Mouse (Mus musculus): ENCODE results near the gene Ccdc6. TPM values are rescaled to one million over a fixed set of nuclear protein-coding genes. Genes with fewer than 3 reads are reported as not detected.

The Ccdc6 gene
- total RNA-seq, 1 experiment, result 21.3 TPM

DNA sequence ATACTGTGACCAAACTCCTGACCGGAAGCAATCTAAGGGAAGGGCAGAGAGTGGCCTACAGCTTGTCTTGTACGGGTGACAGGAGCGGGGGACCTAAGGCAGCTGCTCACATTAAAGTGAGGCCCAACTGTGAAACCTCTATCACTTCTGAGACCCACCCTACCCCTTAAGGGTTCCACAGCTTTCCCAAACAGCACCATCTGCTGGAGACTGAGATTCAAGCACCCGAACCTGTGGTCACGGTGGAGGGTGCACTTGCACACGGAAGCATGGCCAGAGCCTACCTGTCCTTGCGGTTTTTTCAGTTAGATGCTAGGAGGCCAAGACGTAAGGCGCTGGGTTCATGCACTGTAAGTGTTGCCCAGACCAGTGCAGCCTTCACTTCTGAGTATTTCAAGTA lies 89.2 kb downstream of the Ccdc6 start:
- Histone ChIP-seq H3K4me3 (ENCODE audit: insufficient read depth in 1 of 2, low read depth in 1 of 2, low read length in 2 of 2, poor library complexity in 1 of 2, severe bottlenecking in 1 of 2) (no peak overlapping the region), H3K9ac (ENCODE audit: insufficient read depth, low read depth, low read length, poor library complexity, severe bottlenecking) (no peak overlapping the region), H3K36me3 (ENCODE audit: control insufficient read depth, insufficient read depth, low read length, poor library complexity, severe bottlenecking) (peaks cover 27% of the 10 kb centered on the region), H3K4me1 (ENCODE audit: control insufficient read depth in 2 of 2, insufficient read depth in 2 of 2, low read length in 2 of 2, poor library complexity in 1 of 2) (peaks cover 0 to 9% of the 10 kb centered on the region in 2 experiments; a peak in 2 of 4 replicates), H3K27ac (ENCODE audit: insufficient read depth, low read depth, low read length, poor library complexity, severe bottlenecking) (no peak overlapping the region), H3K9me3 (ENCODE audit: control insufficient read depth, insufficient read depth, low read depth, low read length) (no peaks in the 10 kb centered on the region)
- peak; percentile 53 for DNase-seq (ENCODE audit: low read depth, low spot score)
- in situ Hi-C loops (cut with MboI; ENCODE audit: low sequenced_read_pairs in 2 of 2, unreplicated experiment in 2 of 2), result no loop called here
- no peak for TF ChIP-seq ZC3H11A (IDR thresholded peaks at IDR 0.05; ENCODE audit: borderline replicate concordance, low read depth, low read length)
- no peak for TF ChIP-seq HCFC1 (IDR thresholded peaks at IDR 0.05; ENCODE audit: borderline replicate concordance, insufficient read depth, low read length)
- TF ChIP-seq ZNF384 (IDR thresholded peaks at IDR 0.05; ENCODE audit: low read depth, low read length), result no peak
- no peak for TF ChIP-seq CHD2 (IDR thresholded peaks at IDR 0.05; ENCODE audit: low read depth, low read length)
- no peak for TF ChIP-seq MAFK (IDR thresholded peaks at IDR 0.05; ENCODE audit: insufficient read depth, low read depth, low read length)

DNA sequence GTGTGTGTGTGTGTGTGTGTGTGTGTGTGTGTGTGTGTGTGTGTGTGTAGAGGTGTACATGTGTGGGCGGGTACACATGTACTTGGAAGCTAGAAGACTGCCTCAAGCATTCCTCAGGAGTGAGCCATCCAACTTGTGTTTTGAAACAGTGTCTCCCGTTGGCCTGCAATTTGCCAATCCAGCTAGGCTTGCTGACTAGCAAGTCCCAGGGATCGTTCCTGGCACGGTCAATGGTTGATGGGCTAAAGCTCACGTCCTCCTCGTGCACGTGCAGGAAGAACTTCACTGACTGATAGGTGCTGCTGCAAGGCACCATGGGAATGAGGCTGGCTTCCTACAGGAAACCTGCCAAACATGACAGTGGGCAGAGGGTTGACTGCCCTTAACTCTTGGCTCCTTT lies 89.7 kb downstream of the Ccdc6 start:
- peaks cover 32% of the 10 kb centered on the region for H3K36me3 ChIP-seq (ENCODE audit: control insufficient read depth, insufficient read depth, low read length, poor library complexity, severe bottlenecking)
- in situ Hi-C loops (cut with MboI; ENCODE audit: low sequenced_read_pairs in 2 of 2, unreplicated experiment in 2 of 2), result no loop called here

GRCm38 (mm10) chr10:70189864-70190263 lies 92.9 kb downstream of the Ccdc6 start:
- peak; percentile 37 for DNase-seq (ENCODE audit: low read depth, low spot score)
- Histone ChIP-seq H3K9ac (ENCODE audit: insufficient read depth, low read depth, low read length, poor library complexity, severe bottlenecking) (no peak overlapping the region), H3K27ac (ENCODE audit: insufficient read depth, low read depth, low read length, poor library complexity, severe bottlenecking) (no peak overlapping the region; the same call in 1 of the 2 replicates), H3K9me3 (ENCODE audit: control insufficient read depth, insufficient read depth, low read depth, low read length) (no peaks in the 10 kb centered on the region), H3K36me3 (ENCODE audit: control insufficient read depth, insufficient read depth, low read length, poor library complexity, severe bottlenecking) (peaks cover 35% of the 10 kb centered on the region), H3K4me1 (ENCODE audit: control insufficient read depth in 2 of 2, insufficient read depth in 2 of 2, low read length in 2 of 2, poor library complexity in 1 of 2) (peaks cover 0 to 14% of the 10 kb centered on the region in 2 experiments; a peak in 3 of 4 replicates), H3K4me3 (ENCODE audit: insufficient read depth in 1 of 2, low read depth in 1 of 2, low read length in 2 of 2, poor library complexity in 1 of 2, severe bottlenecking in 1 of 2) (no peak overlapping the region)
- TF ChIP-seq ZNF384 (IDR thresholded peaks at IDR 0.05; ENCODE audit: low read depth, low read length), result no peak
- in situ Hi-C loops (cut with MboI; ENCODE audit: low sequenced_read_pairs in 2 of 2, unreplicated experiment in 2 of 2), result no loop called here

More for the DNA sequence above, 89.7 kb downstream of the Ccdc6 start:
- peaks cover 0 to 9% of the 10 kb centered on the region in 2 experiments; a peak in 2 of 4 replicates for H3K4me1 ChIP-seq (ENCODE audit: control insufficient read depth in 2 of 2, insufficient read depth in 2 of 2, low read length in 2 of 2, poor library complexity in 1 of 2)
- no peaks in the 10 kb centered on the region for H3K9me3 ChIP-seq (ENCODE audit: control insufficient read depth, insufficient read depth, low read depth, low read length)
- H3K9ac ChIP-seq (ENCODE audit: insufficient read depth, low read depth, low read length, poor library complexity, severe bottlenecking), result no peak overlapping the region
- no peak overlapping the region for H3K27ac ChIP-seq (ENCODE audit: insufficient read depth, low read depth, low read length, poor library complexity, severe bottlenecking)
- no peak overlapping the region for H3K4me3 ChIP-seq (ENCODE audit: insufficient read depth in 1 of 2, low read depth in 1 of 2, low read length in 2 of 2, poor library complexity in 1 of 2, severe bottlenecking in 1 of 2)
- no peak for DNase-seq (ENCODE audit: low read depth, low spot score)
- no peak for TF ChIP-seq ZNF384 (IDR thresholded peaks at IDR 0.05; ENCODE audit: low read depth, low read length)
- no peak for TF ChIP-seq MAFK (IDR thresholded peaks at IDR 0.05; ENCODE audit: insufficient read depth, low read depth, low read length)
- TF ChIP-seq HCFC1 (IDR thresholded peaks at IDR 0.05; ENCODE audit: borderline replicate concordance, insufficient read depth, low read length), result no peak

DNA sequence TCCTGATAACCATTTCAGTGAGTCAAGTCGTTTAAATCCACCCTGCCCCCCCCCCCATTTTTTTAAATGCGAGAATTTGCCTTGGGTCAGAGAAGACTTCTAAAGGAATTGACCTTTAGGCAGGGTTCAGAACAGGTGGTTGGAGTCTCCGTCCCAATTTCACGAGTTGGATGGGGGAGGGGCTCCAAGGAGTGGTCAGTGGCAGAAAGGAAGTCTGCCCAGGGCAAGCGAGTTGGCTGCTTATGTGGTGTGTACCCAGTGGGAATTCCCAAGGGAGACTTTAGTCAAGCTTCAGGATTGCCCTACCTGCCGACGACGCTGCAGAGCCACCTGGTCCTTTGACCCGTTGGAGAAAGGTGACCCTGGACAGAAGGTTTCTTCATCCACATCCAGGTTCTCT lies 97.4 kb downstream of the Ccdc6 start:
- no peak for DNase-seq (ENCODE audit: low read depth, low spot score)
- Histone ChIP-seq H3K36me3 (ENCODE audit: control insufficient read depth, insufficient read depth, low read length, poor library complexity, severe bottlenecking) (peaks cover 15% of the 10 kb centered on the region; the same call in 1 of the 2 replicates), H3K9me3 (ENCODE audit: control insufficient read depth, insufficient read depth, low read depth, low read length) (no peaks in the 10 kb centered on the region), H3K27ac (ENCODE audit: insufficient read depth, low read depth, low read length, poor library complexity, severe bottlenecking) (no peak overlapping the region), H3K4me3 (ENCODE audit: insufficient read depth in 1 of 2, low read depth in 1 of 2, low read length in 2 of 2, poor library complexity in 1 of 2, severe bottlenecking in 1 of 2) (no peak overlapping the region), H3K4me1 (ENCODE audit: control insufficient read depth in 2 of 2, insufficient read depth in 2 of 2, low read length in 2 of 2, poor library complexity in 1 of 2) (peaks cover 5 to 10% of the 10 kb centered on the region in 2 experiments; a peak in 3 of 4 replicates), H3K9ac (ENCODE audit: insufficient read depth, low read depth, low read length, poor library complexity, severe bottlenecking) (no peak overlapping the region)
- in situ Hi-C loops (cut with MboI; ENCODE audit: low sequenced_read_pairs in 2 of 2, unreplicated experiment in 2 of 2), result no loop called here
- TF ChIP-seq ZNF384 (IDR thresholded peaks at IDR 0.05; ENCODE audit: low read depth, low read length) (no peak), HCFC1 (IDR thresholded peaks at IDR 0.05; ENCODE audit: borderline replicate concordance, insufficient read depth, low read length) (no peak), MAFK (IDR thresholded peaks at IDR 0.05; ENCODE audit: insufficient read depth, low read depth, low read length) (no peak), CHD2 (IDR thresholded peaks at IDR 0.05; ENCODE audit: low read depth, low read length) (no peak), ZC3H11A (IDR thresholded peaks at IDR 0.05; ENCODE audit: borderline replicate concordance, low read depth, low read length) (no peak)

- Histone ChIP-seq H3K4me1 (ENCODE audit: control insufficient read depth in 2 of 2, insufficient read depth in 2 of 2, low read length in 2 of 2, poor library complexity in 1 of 2) (peaks cover 5 to 7% of the 10 kb centered on the region in 2 experiments; a peak in 3 of 4 replicates), H3K4me3 (ENCODE audit: insufficient read depth in 1 of 2, low read depth in 1 of 2, low read length in 2 of 2, poor library complexity in 1 of 2, severe bottlenecking in 1 of 2) (no peak overlapping the region), H3K9ac (ENCODE audit: insufficient read depth, low read depth, low read length, poor library complexity, severe bottlenecking) (no peak overlapping the region), H3K36me3 (ENCODE audit: control insufficient read depth, insufficient read depth, low read length, poor library complexity, severe bottlenecking) (peaks cover 11% of the 10 kb centered on the region; the same call in 1 of the 2 replicates), H3K27ac (ENCODE audit: insufficient read depth, low read depth, low read length, poor library complexity, severe bottlenecking) (no peak overlapping the region), H3K9me3 (ENCODE audit: control insufficient read depth, insufficient read depth, low read depth, low read length) (no peaks in the 10 kb centered on the region)
- no peak for DNase-seq (ENCODE audit: low read depth, low spot score)
- TF ChIP-seq CHD2 (IDR thresholded peaks at IDR 0.05; ENCODE audit: low read depth, low read length), result no peak
- TF ChIP-seq HCFC1 (IDR thresholded peaks at IDR 0.05; ENCODE audit: borderline replicate concordance, insufficient read depth, low read length), result no peak
- no peak for TF ChIP-seq ZNF384 (IDR thresholded peaks at IDR 0.05; ENCODE audit: low read depth, low read length)
- TF ChIP-seq ZC3H11A (IDR thresholded peaks at IDR 0.05; ENCODE audit: borderline replicate concordance, low read depth, low read length), result no peak
- no peak for TF ChIP-seq MAFK (IDR thresholded peaks at IDR 0.05; ENCODE audit: insufficient read depth, low read depth, low read length)
- in situ Hi-C loops (cut with MboI; ENCODE audit: low sequenced_read_pairs in 2 of 2, unreplicated experiment in 2 of 2), result no loop called here
These were observed 98.4 kb downstream of the Ccdc6 start for GRCm38 (mm10) chr10:70195279-70195678.
